Mouse (Mus musculus): ENCODE measurements around the gene Dgkh. TPM values are rescaled to one million over a fixed set of nuclear protein-coding genes. Genes with fewer than 3 reads are reported as not detected.

Gene Dgkh
- total and polyA plus RNA-seq, 3 experiments, result 0.05 TPM; not detected in 2

DNA sequence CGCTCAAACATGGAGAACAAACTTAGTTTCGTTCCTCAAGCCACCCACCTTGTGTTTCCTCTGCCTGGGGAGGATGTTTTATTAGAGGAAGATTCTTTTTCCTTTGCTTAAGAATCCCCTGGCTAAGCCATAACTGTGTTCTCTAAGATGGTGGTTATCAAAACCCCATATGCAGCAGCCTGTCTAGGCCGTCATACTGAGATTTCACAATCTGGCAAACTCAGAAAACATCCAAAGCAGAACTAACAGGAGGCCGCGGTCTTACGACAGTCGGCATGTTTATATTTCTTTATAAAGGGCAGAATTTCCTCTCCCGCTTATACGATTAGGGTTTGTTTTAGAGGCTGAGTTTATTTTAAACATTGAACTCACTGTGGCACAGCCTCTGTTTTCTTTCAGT is 31.5 kb downstream of the Dgkh start:
- TF ChIP-seq CTCF (IDR thresholded peaks at IDR 0.05; ENCODE audit: low read depth, low read length) (no peak), POLR2AphosphoS5 (IDR thresholded peaks at IDR 0.05; ENCODE audit: insufficient replicate concordance, low read depth, low read length) (no peak), TAL1 (conservative IDR thresholded peaks at IDR 0.05; ENCODE audit: low read depth, low read length) (no peak), GATA2 (IDR thresholded peaks at IDR 0.05; ENCODE audit: borderline replicate concordance, low read depth, low read length) (no peak), GATA1 (IDR thresholded peaks at IDR 0.05; ENCODE audit: borderline replicate concordance, low read length) (no peak)
- Histone ChIP-seq H3K4me3 (ENCODE audit: low read depth, low read length) (no peak overlapping the region), H3K36me3 (replicated peaks) (no peaks in the 10 kb centered on the region), H3K4me1 (ENCODE audit: insufficient read depth, low read depth, low read length) (no peaks in the 10 kb centered on the region), H3K27me3 (ENCODE audit: insufficient read depth, low read length) (no peaks in the 10 kb centered on the region), H3K9me3 (replicated peaks) (no peaks in the 10 kb centered on the region)
- DNase-seq (ENCODE audit: low spot score), result no peak
- no peak for ATAC-seq (ENCODE audit: extremely low read depth, insufficient number of reproducible peaks, low FRiP score, poor library complexity, severe bottlenecking)

DNA sequence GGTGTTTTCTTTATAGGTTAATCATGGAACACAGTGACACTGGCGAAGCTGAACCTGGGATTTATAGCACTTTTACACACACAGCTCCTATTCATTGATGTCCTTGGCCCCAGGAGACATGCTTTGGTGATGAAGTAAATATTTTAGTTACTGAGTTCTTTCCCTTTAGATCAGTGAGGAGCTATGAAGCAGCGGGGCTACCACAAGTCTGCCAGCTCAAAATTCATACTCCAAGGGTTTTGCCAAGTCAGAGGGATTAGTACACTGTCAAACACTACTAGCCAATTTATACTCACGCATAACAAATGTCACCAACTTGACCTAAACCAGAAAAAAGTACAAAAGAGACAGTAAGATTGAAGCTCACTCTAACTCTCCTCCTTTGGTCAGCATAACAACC is 32.9 kb downstream of the Dgkh start:
- ATAC-seq (ENCODE audit: extremely low read depth, insufficient number of reproducible peaks, low FRiP score, poor library complexity, severe bottlenecking), result no peak
- H3K36me3 ChIP-seq (replicated peaks), result no peaks in the 10 kb centered on the region
- DNase-seq (ENCODE audit: low spot score), result no peak
- TF ChIP-seq CTCF (IDR thresholded peaks at IDR 0.05; ENCODE audit: low read depth, low read length) (no peak), TAL1 (conservative IDR thresholded peaks at IDR 0.05; ENCODE audit: low read depth, low read length) (no peak), GATA2 (IDR thresholded peaks at IDR 0.05; ENCODE audit: borderline replicate concordance, low read depth, low read length) (no peak), POLR2AphosphoS5 (IDR thresholded peaks at IDR 0.05; ENCODE audit: insufficient replicate concordance, low read depth, low read length) (no peak), GATA1 (IDR thresholded peaks at IDR 0.05; ENCODE audit: borderline replicate concordance, low read length) (no peak)
- H3K27me3 ChIP-seq (ENCODE audit: insufficient read depth, low read length), result no peaks in the 10 kb centered on the region
- H3K4me1 ChIP-seq (ENCODE audit: insufficient read depth, low read depth, low read length), result no peaks in the 10 kb centered on the region
- H3K4me3 ChIP-seq (ENCODE audit: low read depth, low read length), result no peak overlapping the region
- no peaks in the 10 kb centered on the region for H3K9me3 ChIP-seq (replicated peaks)

DNA sequence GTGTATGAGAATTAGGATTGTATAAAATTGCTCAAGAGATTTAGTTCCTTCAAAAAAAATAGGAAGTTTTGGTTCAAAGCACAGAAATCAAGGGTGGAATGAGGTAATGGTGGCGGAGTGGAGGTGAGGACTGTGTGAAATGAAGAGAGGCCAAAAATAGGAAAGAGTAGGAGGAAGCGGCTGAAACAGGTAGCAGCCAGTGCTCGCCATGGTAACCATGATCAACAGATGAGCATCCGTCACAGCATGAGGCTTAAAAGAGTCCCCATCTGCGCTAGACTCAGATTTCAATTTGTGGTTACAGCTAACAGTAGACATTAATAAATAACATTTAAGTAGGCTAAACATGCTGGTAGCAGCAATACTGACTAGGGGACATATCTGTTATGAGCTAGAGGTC is 33.4 kb downstream of the Dgkh start:
- Histone ChIP-seq H3K27me3 (ENCODE audit: insufficient read depth, low read length) (no peaks in the 10 kb centered on the region), H3K4me3 (ENCODE audit: low read depth, low read length) (no peak overlapping the region), H3K9me3 (replicated peaks) (no peaks in the 10 kb centered on the region), H3K4me1 (ENCODE audit: insufficient read depth, low read depth, low read length) (no peaks in the 10 kb centered on the region), H3K36me3 (replicated peaks) (no peaks in the 10 kb centered on the region)
- no peak for ATAC-seq (ENCODE audit: extremely low read depth, insufficient number of reproducible peaks, low FRiP score, poor library complexity, severe bottlenecking)
- TF ChIP-seq GATA2 (IDR thresholded peaks at IDR 0.05; ENCODE audit: borderline replicate concordance, low read depth, low read length) (no peak), POLR2AphosphoS5 (IDR thresholded peaks at IDR 0.05; ENCODE audit: insufficient replicate concordance, low read depth, low read length) (no peak), GATA1 (IDR thresholded peaks at IDR 0.05; ENCODE audit: borderline replicate concordance, low read length) (no peak), TAL1 (conservative IDR thresholded peaks at IDR 0.05; ENCODE audit: low read depth, low read length) (no peak), CTCF (IDR thresholded peaks at IDR 0.05; ENCODE audit: low read depth, low read length) (no peak)
- DNase-seq (ENCODE audit: low spot score), result no peak

DNA sequence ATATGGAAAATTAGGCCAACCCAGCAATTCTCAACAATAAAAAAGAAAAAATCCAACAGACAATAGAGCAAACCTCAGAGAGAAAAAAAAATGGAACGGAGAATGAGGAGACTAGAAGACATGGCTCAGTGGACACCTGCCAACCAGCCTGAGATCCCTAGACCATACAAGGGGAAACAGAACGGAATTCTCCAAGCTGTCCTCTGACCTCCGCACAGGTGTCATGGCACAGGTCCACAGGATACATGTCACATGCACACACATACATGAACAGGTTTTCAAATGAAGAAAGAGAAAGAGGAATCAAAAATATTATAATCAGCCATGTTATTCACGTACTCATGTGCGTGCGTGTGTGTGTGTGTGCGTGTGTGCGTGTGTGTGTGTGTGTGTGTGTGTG is 38.5 kb downstream of the Dgkh start:
- DNase-seq (ENCODE audit: low spot score) (no peak), ATAC-seq (ENCODE audit: extremely low read depth, insufficient number of reproducible peaks, low FRiP score, poor library complexity, severe bottlenecking) (no peak)
- Histone ChIP-seq H3K4me3 (ENCODE audit: low read depth, low read length) (no peak overlapping the region), H3K9me3 (replicated peaks) (no peaks in the 10 kb centered on the region), H3K4me1 (ENCODE audit: insufficient read depth, low read depth, low read length) (no peaks in the 10 kb centered on the region), H3K36me3 (replicated peaks) (no peaks in the 10 kb centered on the region), H3K27me3 (ENCODE audit: insufficient read depth, low read length) (no peaks in the 10 kb centered on the region)
- TF ChIP-seq CTCF (IDR thresholded peaks at IDR 0.05; ENCODE audit: low read depth, low read length), result no peak
- no peak for TF ChIP-seq GATA2 (IDR thresholded peaks at IDR 0.05; ENCODE audit: borderline replicate concordance, low read depth, low read length)
- no peak for TF ChIP-seq GATA1 (IDR thresholded peaks at IDR 0.05; ENCODE audit: borderline replicate concordance, low read length)
- TF ChIP-seq TAL1 (conservative IDR thresholded peaks at IDR 0.05; ENCODE audit: low read depth, low read length), result no peak
- TF ChIP-seq POLR2AphosphoS5 (IDR thresholded peaks at IDR 0.05; ENCODE audit: insufficient replicate concordance, low read depth, low read length), result no peak

DNA sequence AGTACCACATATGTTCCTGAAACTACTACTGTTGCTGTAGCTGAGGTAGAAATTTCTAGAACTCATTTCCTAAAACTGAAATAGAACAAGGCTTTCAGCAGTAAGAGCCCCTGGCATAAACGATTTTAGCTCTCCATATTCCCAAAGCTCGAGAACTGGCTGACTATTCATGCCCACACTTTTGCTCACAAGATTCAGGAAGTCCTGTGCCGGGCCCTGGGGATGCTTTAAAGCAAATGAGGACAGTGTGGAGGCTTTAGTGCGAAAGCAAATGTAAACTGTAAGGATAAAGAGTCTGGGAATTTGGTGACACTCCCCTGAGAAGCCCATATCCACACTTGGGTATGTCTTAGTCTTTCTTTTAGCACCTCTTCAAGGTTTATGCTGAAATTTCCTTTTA is 40.0 kb downstream of the Dgkh start:
- Histone ChIP-seq H3K27me3 (ENCODE audit: insufficient read depth, low read length) (no peaks in the 10 kb centered on the region), H3K4me1 (ENCODE audit: insufficient read depth, low read depth, low read length) (no peaks in the 10 kb centered on the region), H3K36me3 (replicated peaks) (no peaks in the 10 kb centered on the region), H3K4me3 (ENCODE audit: low read depth, low read length) (no peak overlapping the region), H3K9me3 (replicated peaks) (no peaks in the 10 kb centered on the region)
- no peak for ATAC-seq (ENCODE audit: extremely low read depth, insufficient number of reproducible peaks, low FRiP score, poor library complexity, severe bottlenecking)
- no peak for TF ChIP-seq TAL1 (conservative IDR thresholded peaks at IDR 0.05; ENCODE audit: low read depth, low read length)
- no peak for TF ChIP-seq CTCF (IDR thresholded peaks at IDR 0.05; ENCODE audit: low read depth, low read length)
- no peak for TF ChIP-seq GATA1 (IDR thresholded peaks at IDR 0.05; ENCODE audit: borderline replicate concordance, low read length)
- no peak for TF ChIP-seq GATA2 (IDR thresholded peaks at IDR 0.05; ENCODE audit: borderline replicate concordance, low read depth, low read length)
- no peak for TF ChIP-seq POLR2AphosphoS5 (IDR thresholded peaks at IDR 0.05; ENCODE audit: insufficient replicate concordance, low read depth, low read length)
- DNase-seq (ENCODE audit: low spot score), result no peak

DNA sequence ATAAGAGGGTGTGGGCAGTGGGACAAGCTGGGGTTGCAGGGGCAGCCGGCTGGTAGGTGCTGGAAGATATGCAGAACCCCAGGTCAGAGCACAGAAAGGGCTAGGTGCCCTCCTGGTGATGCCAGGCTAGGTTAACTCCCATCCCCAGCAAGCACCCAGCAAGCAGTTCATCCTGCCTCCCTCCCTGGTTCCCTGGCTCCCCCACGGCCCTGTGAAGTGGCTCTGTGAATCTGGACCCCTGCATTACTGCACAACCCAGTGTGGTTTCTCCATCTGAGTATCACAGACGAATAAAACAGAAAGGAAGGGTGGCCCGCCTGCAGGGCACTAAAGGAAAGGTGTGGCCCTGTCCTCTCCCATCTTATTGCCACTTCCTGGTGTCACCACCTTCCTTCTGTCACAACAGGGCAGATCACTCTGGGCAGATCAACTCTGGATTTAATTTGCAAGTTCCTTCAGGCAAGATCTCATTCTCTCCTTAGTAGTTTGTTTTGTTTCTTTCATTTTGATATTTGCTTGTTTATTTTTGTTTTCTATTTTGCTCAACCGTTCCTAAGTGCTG is 40.6 kb downstream of the Dgkh start:
- Histone ChIP-seq H3K4me3 (ENCODE audit: low read depth, low read length) (no peak overlapping the region), H3K4me1 (ENCODE audit: insufficient read depth, low read depth, low read length) (no peaks in the 10 kb centered on the region), H3K27me3 (ENCODE audit: insufficient read depth, low read length) (no peaks in the 10 kb centered on the region), H3K36me3 (replicated peaks) (no peaks in the 10 kb centered on the region), H3K9me3 (replicated peaks) (no peaks in the 10 kb centered on the region)
- no peak for DNase-seq (ENCODE audit: low spot score)
- ATAC-seq (ENCODE audit: extremely low read depth, insufficient number of reproducible peaks, low FRiP score, poor library complexity, severe bottlenecking), result no peak
- TF ChIP-seq GATA1 (IDR thresholded peaks at IDR 0.05; ENCODE audit: borderline replicate concordance, low read length), result no peak
- TF ChIP-seq TAL1 (conservative IDR thresholded peaks at IDR 0.05; ENCODE audit: low read depth, low read length), result no peak
- no peak for TF ChIP-seq CTCF (IDR thresholded peaks at IDR 0.05; ENCODE audit: low read depth, low read length)
- TF ChIP-seq POLR2AphosphoS5 (IDR thresholded peaks at IDR 0.05; ENCODE audit: insufficient replicate concordance, low read depth, low read length), result no peak
- no peak for TF ChIP-seq GATA2 (IDR thresholded peaks at IDR 0.05; ENCODE audit: borderline replicate concordance, low read depth, low read length)
